Mouse (Mus musculus) left cerebral cortex, postnatal 25 days (tissue): Measurements from ENCODE around the gene Piezo1. TPM values are rescaled to one million over a fixed set of nuclear protein-coding genes. Genes with fewer than 3 reads are reported as not detected.

Source experiments
- DNase-seq, 2 experiments: peaks; one replicate each; pipeline ENCODE4 v3.0.0; 2022; ENCODE audit warnings: low spot score in 2 of 2, mixed read lengths in 1 of 2
- intact Hi-C: fragments of 180-260 bp; cut with DNase I; formaldehyde crosslinking; loops from one replicate; pipeline ENCODE4 v1.15.1; 2025
- total RNA-seq, 2 experiments: library from RNA; stranded (reverse); gene quantifications; 2 replicates each; pipeline ENCODE4 v1.2.3; 2021

Gene Piezo1
- total RNA-seq, 2 experiments from 2014 or later: 5.6 to 6.3 TPM

- intact Hi-C loops: no loop called here
- no peak for DNase-seq
Observed at GRCm38 (mm10) chr8:122517541-122518190, 33.5 kb downstream of the Piezo1 start.

GRCm38 (mm10) chr8:122515699-122516098 is 35.4 kb downstream of the Piezo1 start:
- DNase-seq: no peak
- intact Hi-C loops: no loop called here

GRCm38 (mm10) chr8:122512392-122512791 is 38.7 kb downstream of the Piezo1 start:
- intact Hi-C loops: no loop called here
- DNase-seq: no peak

GRCm38 (mm10) chr8:122511552-122511951 is 39.6 kb downstream of the Piezo1 start:
- no peak for DNase-seq
- intact Hi-C loops: no loop called here

GRCm38 (mm10) chr8:122500856-122501255 is 50.3 kb downstream of the Piezo1 start:
- intact Hi-C loops: loop anchor here (1.0 to 5.0 kb wide), 2 partner anchors 50 to 106 kb away; partner anchors contain the start of gene Piezo1
- DNase-seq: peak; percentile 69 to 70

GRCm38 (mm10) chr8:122497912-122498311 is 53.2 kb downstream of the Piezo1 start:
- no peak for DNase-seq
- intact Hi-C loops: loop anchor here (5.0 kb wide), 1 partner anchor 334 kb away; no protein-coding TSS in a partner anchor

- intact Hi-C loops: loop anchor here (5.0 kb wide), 1 partner anchor 335 kb away; no protein-coding TSS in a partner anchor
Observed at GRCm38 (mm10) chr8:122497016-122497734, 54.0 kb downstream of the Piezo1 start.

GRCm38 (mm10) chr8:122488387-122488786 is 62.7 kb downstream of the Piezo1 start:
- no peak for DNase-seq
- intact Hi-C loops: no loop called here

More at GRCm38 (mm10) chr8:122497016-122497734, 54.0 kb downstream of the Piezo1 start:
- DNase-seq: no peak

GRCm38 (mm10) chr8:122484831-122485230 is 66.3 kb downstream of the Piezo1 start:
- DNase-seq: no peak
- intact Hi-C loops: no loop called here

- DNase-seq: no peak
- intact Hi-C loops: no loop called here
Observed at GRCm38 (mm10) chr8:122483877-122484276, 67.3 kb downstream of the Piezo1 start.

- DNase-seq: no peak
- intact Hi-C loops: no loop called here
Observed at GRCm38 (mm10) chr8:122482448-122482847, 68.7 kb downstream of the Piezo1 start.

GRCm38 (mm10) chr8:122475580-122476320 is 75.4 kb downstream of the Piezo1 start, which contains the start of the genes Rnf166 and Ctu2:
Gene Rnf166 (minus strand): TSS chr8:122476064.
Gene Ctu2 (plus strand): TSS chr8:122476143.
- DNase-seq: peak; percentile 93 to 95
- intact Hi-C loops: loop anchor here (2.0 kb wide), 3 partner anchors 15 to 99 kb away; partner anchors contain the start of genes Mvd, Snai3 and Zc3h18

- intact Hi-C loops: loop anchor here (2.0 kb wide), 1 partner anchor 14 kb away; the partner anchor contains the start of gene Snai3
- DNase-seq: peak in 1 of 2 experiments; percentile 40
Observed at GRCm38 (mm10) chr8:122474951-122475560, 76.1 kb downstream of the Piezo1 start.

- peak in 1 of 2 experiments; percentile 49 for DNase-seq
Observed at GRCm38 (mm10) chr8:122473911-122474421, 77.2 kb downstream of the Piezo1 start.

GRCm38 (mm10) chr8:122470691-122471090 is 80.4 kb downstream of the Piezo1 start:
- DNase-seq: no peak
- intact Hi-C loops: no loop called here

More at GRCm38 (mm10) chr8:122473911-122474421, 77.2 kb downstream of the Piezo1 start:
- intact Hi-C loops: loop anchor here (2.0 kb wide), 1 partner anchor 13 kb away; the partner anchor contains the start of gene Snai3

- DNase-seq: no peak
- intact Hi-C loops: no loop called here
Observed at GRCm38 (mm10) chr8:122469965-122470364, 81.2 kb downstream of the Piezo1 start.

- intact Hi-C loops: no loop called here
- no peak for DNase-seq
Observed at GRCm38 (mm10) chr8:122469407-122469806, 81.7 kb downstream of the Piezo1 start.

GRCm38 (mm10) chr8:122467816-122468215 is 83.3 kb downstream of the Piezo1 start:
- intact Hi-C loops: no loop called here

GRCm38 (mm10) chr8:122464985-122465384 is 86.1 kb downstream of the Piezo1 start:
- no peak for DNase-seq
- intact Hi-C loops: no loop called here

More at GRCm38 (mm10) chr8:122467816-122468215, 83.3 kb downstream of the Piezo1 start:
- DNase-seq: no peak
